Mouse (Mus musculus) hindbrain, embryonic 14.5 days (tissue): ENCODE results near the gene Cops9. TPM values are rescaled to one million over a fixed set of nuclear protein-coding genes. Genes with fewer than 3 reads are reported as not detected.

Experiments used
- ATAC-seq: fragments of 200-750 bp; cut with Nextera tagmentation; 2 replicates; pipeline ENCODE4 v1.8.0; 2017; ENCODE audit warnings: moderate number of reproducible peaks, mild to moderate bottlenecking, moderate TSS enrichment, moderate library complexity; ENCODE audit not compliant: low FRiP score
- DNase-seq: peaks from one replicate; pipeline ENCODE4 v3.0.0-alpha.2; 2015; ENCODE audit warnings: low spot score
- H3K27ac ChIP-seq: fragments of 300-500 bp; sonication (generic); 2 replicates; pipeline ENCODE4 v1.5.1; 2014; ENCODE audit warnings: mild to moderate bottlenecking, moderate library complexity
- H3K27me3 ChIP-seq: fragments of 300-500 bp; sonication (generic); 2 replicates; pipeline ENCODE4 v1.6.1; 2014; ENCODE audit warnings: mild to moderate bottlenecking, low read length, mixed read lengths; ENCODE audit not compliant: control insufficient read depth, insufficient read depth
- H3K36me3 ChIP-seq: fragments of 300-500 bp; sonication (generic); replicated peaks from 2 replicates; pipeline ENCODE4 v1.6.1; 2014; ENCODE audit not compliant: control insufficient read depth, insufficient read depth
- H3K4me1 ChIP-seq: fragments of 300-500 bp; sonication (generic); replicated peaks from 2 replicates; pipeline ENCODE4 v1.6.1; 2014; ENCODE audit warnings: antibody characterized with exemption, low read length, mixed read lengths; ENCODE audit not compliant: control insufficient read depth, insufficient read depth
- H3K4me2 ChIP-seq: fragments of 300-500 bp; sonication (generic); replicated peaks from 2 replicates; pipeline ENCODE4 v1.6.1; 2014; ENCODE audit warnings: mild to moderate bottlenecking, moderate library complexity
- H3K4me3 ChIP-seq: fragments of 300-500 bp; sonication (generic); replicated peaks from 2 replicates; pipeline ENCODE4 v1.5.1; 2014; ENCODE audit warnings: mild to moderate bottlenecking, low read length
- H3K9ac ChIP-seq: fragments of 300-500 bp; sonication (generic); 2 replicates; pipeline ENCODE4 v1.6.1; 2014
- H3K9me3 ChIP-seq: fragments of 300-500 bp; sonication (generic); 2 replicates; pipeline ENCODE4 v1.6.1; 2016; ENCODE audit warnings: low read length; ENCODE audit not compliant: control insufficient read depth
- WGBS: fragments of 180-500 bp; shearing (Covaris S2); extraction: QIAGEN DNeasy Blood & Tissue Kit; methylation state at CpG from one replicate; pipeline ENCODE4 v1.1.7; 2014; 5-methylcytosine and 5-hydroxymethylcytosine counted together
- polyA plus RNA-seq: library from polyadenylated mRNA; unstranded; fragments of >200 nt; fragmentation: Nextera tagmentation; extraction: Ambion mirVana; gene quantifications from 2 replicates; pipeline ENCODE4 v1.2.1, GENCODE M21; 2014

The Cops9 gene
- polyA plus RNA-seq, 1 experiment from 2014 or later: 683 TPM

DNA sequence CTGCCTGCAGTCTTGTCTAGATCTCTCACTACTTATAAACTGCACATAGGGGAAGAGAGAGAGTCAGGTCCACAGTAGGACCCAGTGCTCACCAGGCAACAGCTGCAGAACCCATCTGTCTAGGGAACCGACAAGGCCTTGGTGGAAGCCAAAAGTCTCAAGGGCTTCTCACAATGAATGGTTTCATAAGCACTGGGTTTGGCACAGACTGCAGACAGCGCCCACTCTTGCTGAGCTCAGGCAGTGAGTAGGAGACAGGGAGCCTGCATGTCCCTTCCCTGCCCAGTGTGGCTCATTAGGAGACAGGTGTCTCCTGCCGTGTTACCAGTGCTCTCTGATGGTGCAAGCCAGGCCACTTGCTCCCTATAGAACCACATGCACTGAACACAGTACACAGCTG, 3.6 kb downstream of the Cops9 start:
- H3K27ac ChIP-seq: no peak overlapping the region
- H3K4me1 ChIP-seq: peaks cover 20% of the 10 kb centered on the region
- no peak overlapping the region for H3K4me3 ChIP-seq
- H3K9me3 ChIP-seq: no peaks in the 10 kb centered on the region
- WGBS: 93% methylated on average over 3 of the region's 3 CpGs
- no peak overlapping the region for H3K4me2 ChIP-seq
- H3K27me3 ChIP-seq: no peaks in the 10 kb centered on the region
- no peak overlapping the region for H3K9ac ChIP-seq
- peaks cover 40% of the 10 kb centered on the region for H3K36me3 ChIP-seq
- DNase-seq (no peak), ATAC-seq (no peak)

DNA sequence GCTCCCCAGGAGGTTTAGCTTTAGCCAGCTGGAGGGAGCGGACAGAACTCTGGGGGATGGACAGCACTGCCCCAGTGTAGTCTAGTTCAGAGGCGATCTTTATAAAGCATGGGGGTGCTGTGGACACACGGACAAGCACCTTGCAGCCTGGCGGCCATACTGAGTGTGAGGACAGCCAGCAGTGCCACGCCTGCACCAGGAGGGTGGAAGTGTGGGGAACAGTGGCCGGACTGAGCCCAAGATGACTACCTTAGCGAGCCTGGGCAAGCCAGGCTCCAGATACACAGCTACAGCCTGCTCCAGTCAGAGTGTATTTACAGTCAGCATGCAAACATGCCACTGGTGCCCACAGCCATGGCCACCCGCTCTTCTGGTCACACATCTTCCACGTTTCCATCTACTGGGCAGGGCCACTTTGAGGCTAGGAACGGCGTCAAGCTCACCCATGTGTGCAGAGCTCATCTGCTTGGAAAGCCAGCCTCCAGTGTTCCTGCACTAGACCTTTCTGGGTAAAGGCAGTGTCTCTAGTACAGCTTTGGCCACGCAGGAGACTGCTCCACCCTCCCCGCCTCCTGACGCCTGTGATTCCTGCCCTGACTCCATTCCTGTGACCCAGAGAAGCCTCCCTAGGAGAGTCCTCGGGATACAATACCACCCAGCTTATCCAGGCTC, 4.1 kb downstream of the Cops9 start:
- Histone ChIP-seq H3K4me1 (peaks cover 20% of the 10 kb centered on the region), H3K9ac (no peak overlapping the region), H3K4me3 (no peak overlapping the region), H3K4me2 (no peak overlapping the region), H3K9me3 (no peaks in the 10 kb centered on the region), H3K36me3 (peaks cover 40% of the 10 kb centered on the region), H3K27ac (no peak overlapping the region), H3K27me3 (no peaks in the 10 kb centered on the region)
- DNase-seq (no peak), ATAC-seq (no peak)
- WGBS: 91% methylated on average over 15 of the region's 15 CpGs

DNA sequence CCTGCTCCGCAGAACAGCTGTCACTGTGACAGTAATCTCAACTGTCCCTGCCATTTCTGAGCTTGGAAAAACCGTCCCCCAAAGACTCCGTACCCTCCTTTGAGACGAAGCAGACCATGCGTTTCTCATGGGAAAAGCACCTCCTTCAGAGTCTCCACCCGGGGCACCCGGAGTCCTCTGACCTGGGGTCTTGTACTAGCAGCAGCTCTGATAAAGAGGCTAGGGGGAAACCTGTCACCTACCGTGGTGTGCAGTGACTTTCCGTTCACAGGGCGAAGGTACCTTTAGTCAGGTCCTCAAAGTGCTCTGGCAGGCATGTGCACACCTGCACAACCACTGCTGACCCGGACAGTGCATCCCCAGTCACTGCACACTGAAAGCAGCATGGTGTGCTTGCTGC, 5.1 kb downstream of the Cops9 start:
- Histone ChIP-seq H3K9ac (no peak overlapping the region), H3K9me3 (no peaks in the 10 kb centered on the region), H3K4me3 (no peak overlapping the region), H3K4me2 (no peak overlapping the region), H3K27me3 (no peaks in the 10 kb centered on the region), H3K4me1 (peaks cover 14% of the 10 kb centered on the region), H3K36me3 (peaks cover 40% of the 10 kb centered on the region), H3K27ac (no peak overlapping the region)
- 94% methylated on average over 11 of the region's 11 CpGs for WGBS
- ATAC-seq: no peak
- no peak for DNase-seq

DNA sequence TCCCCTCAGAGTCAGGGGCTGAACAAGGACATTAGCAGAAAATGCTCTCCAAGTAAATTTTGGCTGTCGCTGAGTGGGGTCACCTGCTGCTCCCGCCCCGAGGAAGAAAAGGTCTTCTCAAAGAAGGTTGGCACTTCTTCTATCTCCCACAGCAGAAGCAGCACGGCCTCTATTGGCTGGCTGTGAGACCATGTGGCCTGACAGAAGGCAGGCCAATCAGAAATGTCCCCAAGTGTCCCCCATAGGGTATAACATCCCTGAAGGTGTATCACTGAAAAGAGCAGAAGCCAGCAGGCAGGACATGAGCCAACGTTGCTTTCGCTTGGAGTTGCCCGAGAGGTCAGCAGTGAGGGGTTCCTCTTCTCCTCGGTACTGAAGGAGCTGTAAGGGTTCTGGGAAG, 5.8 kb downstream of the Cops9 start:
- Histone ChIP-seq H3K27ac (0 out of 2 replicates have a peak overlapping the region, but pooled peaks have one; percentile 15), H3K4me2 (no peak overlapping the region), H3K27me3 (no peaks in the 10 kb centered on the region), H3K4me3 (no peak overlapping the region), H3K9me3 (no peaks in the 10 kb centered on the region), H3K9ac (no peak overlapping the region), H3K4me1 (peaks cover 11% of the 10 kb centered on the region), H3K36me3 (peaks cover 40% of the 10 kb centered on the region)
- ATAC-seq: no peak
- 88% methylated on average over 8 of the region's 8 CpGs for WGBS
- DNase-seq: no peak

- Histone ChIP-seq H3K4me3 (no peak overlapping the region), H3K36me3 (peaks cover 40% of the 10 kb centered on the region), H3K9me3 (no peaks in the 10 kb centered on the region), H3K27me3 (no peaks in the 10 kb centered on the region), H3K4me1 (0 out of 2 replicates have a peak, but pooled peaks cover 3% of the 10 kb centered on the region), H3K4me2 (no peak overlapping the region), H3K27ac (peak overlapping the region; percentile 62; the same call in 1 of the 2 replicates), H3K9ac (no peak overlapping the region)
- 45% methylated on average over 4 of the region's 4 CpGs for WGBS
- DNase-seq (no peak), ATAC-seq (peak; percentile 78; the same call in 1 of the 2 replicates)
Measured at GRCm38 (mm10) chr1:92634976-92635599, 6.7 kb downstream of the Cops9 start.

DNA sequence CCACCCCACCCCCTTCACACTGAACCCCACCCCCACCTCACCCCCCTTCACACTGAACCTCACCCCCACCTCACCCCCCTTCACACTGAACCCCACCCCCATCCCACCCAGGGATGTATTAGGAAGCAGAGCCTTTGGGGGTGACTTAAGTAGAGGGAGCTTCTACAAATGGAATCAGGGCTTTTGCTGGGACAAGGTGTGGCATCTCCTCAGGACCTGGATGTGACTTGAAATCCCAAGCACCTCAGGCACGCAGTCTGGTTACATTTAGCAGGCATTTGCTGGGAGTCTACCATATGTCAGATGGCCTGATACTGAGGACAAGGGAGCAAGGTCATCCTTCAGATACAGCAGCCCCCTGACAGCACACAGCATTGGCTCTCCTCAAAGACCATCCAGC, 7.2 kb downstream of the Cops9 start:
- 70% methylated on average over 1 of the region's 1 CpGs for WGBS
- no peak overlapping the region for H3K9ac ChIP-seq
- no peak for ATAC-seq

DNA sequence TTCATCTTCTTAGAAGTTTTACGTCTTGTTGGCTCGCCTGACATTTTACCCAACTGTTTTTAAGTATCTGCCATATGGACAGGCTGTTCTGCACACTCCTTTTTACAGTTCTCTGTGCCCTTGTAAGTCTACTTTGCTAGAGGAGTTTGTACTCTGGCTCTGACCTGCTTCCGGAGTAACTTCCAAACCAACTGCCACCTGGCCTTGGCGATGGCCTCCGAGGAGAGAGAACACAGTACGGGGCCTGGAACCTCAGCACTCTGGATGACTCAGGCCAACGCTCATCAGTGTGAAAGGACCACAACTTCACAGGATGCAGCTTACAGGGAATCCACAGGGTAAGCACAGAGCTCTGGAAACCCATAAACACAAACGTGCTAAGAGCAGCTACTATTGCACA, 8.1 kb downstream of the Cops9 start:
- peaks cover 30% of the 10 kb centered on the region for H3K36me3 ChIP-seq
- no peak overlapping the region for H3K9ac ChIP-seq

More for the DNA sequence above, 7.2 kb downstream of the Cops9 start:
- no peaks in the 10 kb centered on the region for H3K9me3 ChIP-seq
- H3K4me2 ChIP-seq: no peak overlapping the region
- no peak for DNase-seq
- H3K4me3 ChIP-seq: no peak overlapping the region
- peaks cover 39% of the 10 kb centered on the region for H3K36me3 ChIP-seq
- no peaks in the 10 kb centered on the region for H3K27me3 ChIP-seq
- H3K4me1 ChIP-seq: 0 out of 2 replicates have a peak, but pooled peaks cover 3% of the 10 kb centered on the region
- H3K27ac ChIP-seq: peak overlapping the region; percentile 62; the same call in 1 of the 2 replicates

GRCm38 (mm10) chr1:92632948-92633347, 8.8 kb downstream of the Cops9 start:
- Histone ChIP-seq H3K4me1 (0 out of 2 replicates have a peak, but pooled peaks cover 3% of the 10 kb centered on the region), H3K27me3 (no peaks in the 10 kb centered on the region), H3K4me2 (no peak overlapping the region), H3K4me3 (no peak overlapping the region), H3K27ac (no peak overlapping the region), H3K9me3 (no peaks in the 10 kb centered on the region), H3K9ac (no peak overlapping the region), H3K36me3 (peaks cover 24% of the 10 kb centered on the region)
- DNase-seq: no peak
- WGBS: 77% methylated on average over 6 of the region's 6 CpGs
- ATAC-seq: no peak

More for the DNA sequence above, 8.1 kb downstream of the Cops9 start:
- ATAC-seq (no peak), DNase-seq (no peak)
- Histone ChIP-seq H3K27ac (no peak overlapping the region), H3K4me2 (no peak overlapping the region), H3K4me3 (no peak overlapping the region), H3K27me3 (no peaks in the 10 kb centered on the region), H3K9me3 (no peaks in the 10 kb centered on the region), H3K4me1 (0 out of 2 replicates have a peak, but pooled peaks cover 3% of the 10 kb centered on the region)
- 89% methylated on average over 8 of the region's 8 CpGs for WGBS

DNA sequence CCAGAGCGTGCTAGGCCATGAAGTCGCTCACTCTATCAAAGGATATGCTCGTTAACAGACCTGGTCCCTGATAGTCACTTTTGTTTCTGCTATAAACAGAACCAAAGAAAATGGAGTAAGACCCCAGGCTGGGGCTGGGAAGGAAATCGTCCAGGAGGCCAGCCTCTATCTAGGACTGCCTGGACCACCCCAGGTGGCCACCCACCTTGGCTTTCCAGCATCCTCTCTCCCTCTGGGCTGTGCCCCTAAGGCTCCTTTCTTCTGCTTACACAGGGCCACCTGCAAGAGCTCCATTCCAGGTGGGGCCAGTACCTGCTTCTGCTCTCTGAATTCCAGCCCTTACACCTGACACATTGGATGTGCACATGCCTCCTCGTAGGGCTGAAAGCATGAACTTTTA, 9.6 kb downstream of the Cops9 start:
- H3K27ac ChIP-seq: no peak overlapping the region
- no peaks in the 10 kb centered on the region for H3K27me3 ChIP-seq
- 0 out of 2 replicates have a peak, but pooled peaks cover 3% of the 10 kb centered on the region for H3K4me1 ChIP-seq
- DNase-seq (no peak), ATAC-seq (no peak)
- peaks cover 16% of the 10 kb centered on the region for H3K36me3 ChIP-seq
- no peaks in the 10 kb centered on the region for H3K9me3 ChIP-seq
- H3K4me3 ChIP-seq: no peak overlapping the region
- H3K9ac ChIP-seq: no peak overlapping the region
- H3K4me2 ChIP-seq: no peak overlapping the region
- WGBS: 86% methylated on average over 5 of the region's 5 CpGs
